Mouse (Mus musculus) spleen, adult 18-20 months (tissue): ENCODE data around the gene Tmem109.

ENCODE experiments used
- DNase-seq, 2 experiments: peaks; one replicate each; pipeline ENCODE4 v3.0.0; 2022; ENCODE audit warnings: mixed read lengths in 2 of 2

Tmem109 gene

GRCm38 (mm10) chr19:10880975-10881425, 801 bp downstream of the Tmem109 start:
- no peak for DNase-seq

GRCm38 (mm10) chr19:10880085-10880974, 1.5 kb downstream of the Tmem109 start:
- peak; percentile 69 to 72 for DNase-seq

GRCm38 (mm10) chr19:10878201-10878837, 3.5 kb downstream of the Tmem109 start:
- no peak for DNase-seq

- no peak for DNase-seq
Observed at GRCm38 (mm10) chr19:10871328-10871961, 10.4 kb downstream of the Tmem109 start.

- no peak for DNase-seq
Observed at GRCm38 (mm10) chr19:10870676-10871075, 11.1 kb downstream of the Tmem109 start.

- DNase-seq = no peak
Observed at GRCm38 (mm10) chr19:10869886-10870527, 11.8 kb downstream of the Tmem109 start, which contains the start of gene Tmem132a. TSS of gene Tmem132a (minus strand) at chr19:10869940.

- peak in 1 of 2 experiments; percentile 21 for DNase-seq
Observed at GRCm38 (mm10) chr19:10869241-10869885, 12.4 kb downstream of the Tmem109 start.

GRCm38 (mm10) chr19:10868623-10869141, 13.1 kb downstream of the Tmem109 start:
- no peak for DNase-seq

- DNase-seq = no peak
Observed at GRCm38 (mm10) chr19:10867946-10868622, 13.7 kb downstream of the Tmem109 start.

- no peak for DNase-seq
Observed at GRCm38 (mm10) chr19:10866351-10866750, 15.4 kb downstream of the Tmem109 start.

GRCm38 (mm10) chr19:10860072-10860497, 21.7 kb downstream of the Tmem109 start:
- DNase-seq = no peak

GRCm38 (mm10) chr19:10856520-10856919, 25.3 kb downstream of the Tmem109 start:
- DNase-seq = no peak

GRCm38 (mm10) chr19:10855422-10855821, 26.4 kb downstream of the Tmem109 start:
- DNase-seq = no peak

GRCm38 (mm10) chr19:10847311-10848087, 34.3 kb downstream of the Tmem109 start:
- DNase-seq = no peak

- DNase-seq = no peak
Observed at GRCm38 (mm10) chr19:10846150-10846549, 35.7 kb downstream of the Tmem109 start.

- no peak for DNase-seq
Observed at GRCm38 (mm10) chr19:10845454-10845853, 36.3 kb downstream of the Tmem109 start.

GRCm38 (mm10) chr19:10844206-10844605, 37.6 kb downstream of the Tmem109 start:
- DNase-seq = no peak

GRCm38 (mm10) chr19:10842914-10843313, 38.9 kb downstream of the Tmem109 start:
- DNase-seq = peak; percentile 53 to 62

- DNase-seq = peak; percentile 46 to 56
Observed at GRCm38 (mm10) chr19:10841721-10842626, 39.8 kb downstream of the Tmem109 start.
